Mouse (Mus musculus) CD4-positive naive resting alpha-beta T cell, adult 57 days (primary cell): ENCODE measurements around the gene Pop4. TPM values are rescaled to one million over a fixed set of nuclear protein-coding genes. Genes with fewer than 3 reads are reported as not detected.

Experiments used
- total RNA-seq: library from RNA; stranded (reverse); gene quantifications from one replicate; pipeline ENCODE4 v1.2.4, GENCODE M21; 2023

Gene Pop4
- total RNA-seq, result 46.1 TPM

GRCm38 (mm10) chr7:38270703-38271510 is at the start of gene Pop4:
Gene Pop4 (minus strand): TSS chr7:38271423.

GRCm38 (mm10) chr7:38227900-38228298 is 43.3 kb downstream of the Pop4 start, which contains the start of gene Plekhf1:
Gene Plekhf1 (minus strand): TSS chr7:38228016.

Other genes with a start within 250 kb of the Pop4 start
- 28.8 TPM for gene Uri1, start 247.9 kb downstream of the Pop4 start, total RNA-seq
- gene Ccne1, start 163.9 kb downstream of the Pop4 start, total RNA-seq, result 2.5 TPM
- 29.1 TPM for gene 1600014C10Rik, start 88.2 kb downstream of the Pop4 start, total RNA-seq
- 0.12 TPM for gene Plekhf1, start 43.4 kb downstream of the Pop4 start, total RNA-seq